25 mouse cellular contexts compared by ENCODE assay signal in the genomic region with DNA sequence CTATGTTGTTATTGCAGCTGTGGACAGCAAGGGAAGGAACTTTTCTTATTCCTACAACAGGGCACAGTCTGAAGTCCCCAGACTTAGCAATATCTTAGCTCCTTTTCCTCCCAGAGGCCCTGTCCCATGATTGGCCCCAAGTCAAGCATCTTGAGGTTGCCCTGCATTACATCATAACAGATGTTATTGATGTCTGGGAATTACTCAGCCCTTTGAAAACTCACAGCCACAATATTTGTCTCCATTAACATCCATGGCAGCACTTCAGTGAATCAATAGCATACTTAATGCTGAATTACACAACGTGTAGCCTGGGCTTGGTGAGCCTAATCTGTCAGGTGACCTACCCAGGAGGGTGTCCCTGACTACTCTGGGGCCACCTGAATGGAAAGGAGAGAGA.
DNase-seq lines count a peak whose midpoint lies in the region; ATAC-seq lines count a peak whose summit lies in the region.
"Had no signal": no experiment of that assay in that cellular context is flagged by ENCODE, and none has a peak within 500 bp of the region (broad histone marks: within the 10 kb centered on the region; RNA-seq: fewer than 3 reads in every experiment).

No protein-coding gene starts in this region.

- no peak for ATAC-seq in hindbrain, embryonic 16.5 days
- ATAC-seq: CD4-positive, CD25-positive, alpha-beta regulatory T cell, adult 4 months; forebrain, embryonic 13.5 days; forebrain, embryonic 15.5 days; forebrain, postnatal 0 days had no signal

- no peak overlapping the region for H3K9ac ChIP-seq in hindbrain, embryonic 16.5 days (ENCODE audit: low read depth, low read length)
- H3K9ac ChIP-seq: embryonic facial prominence, embryonic 12.5 days; forebrain, embryonic 13.5 days; forebrain, embryonic 15.5 days; forebrain, postnatal 0 days had no signal

- WGBS in hindbrain, embryonic 16.5 days: 17% methylated on average over 1 of the region's 1 CpGs

- H3K27me3 ChIP-seq in hindbrain, embryonic 16.5 days (replicated peaks; ENCODE audit: control insufficient read depth, insufficient read depth, low read length): no peaks in the 10 kb centered on the region
- H3K27me3 ChIP-seq: embryonic facial prominence, embryonic 12.5 days; forebrain, embryonic 13.5 days; forebrain, embryonic 15.5 days had no signal

- peak; percentile 30 for DNase-seq in 3134 (ENCODE audit: extremely low read depth, insufficient read length, low spot score)
- DNase-seq in MN1 (ENCODE audit: low spot score): peak; percentile 34
- peak; percentile 73 for DNase-seq in NIH3T3 (ENCODE audit: low read depth)
- peak; percentile 77 for DNase-seq in fibroblast of lung, adult 2 months (ENCODE audit: low read depth)
- DNase-seq in left cerebral cortex, postnatal 4 days: no peak
- DNase-seq in spleen, postnatal 36 days (ENCODE audit: low spot score in 2 of 2): no peak
- DNase-seq in heart, postnatal 25 days (ENCODE audit: low spot score): no peak
- DNase-seq: adrenal gland, adult 8-10 months; adrenal gland, postnatal 14 days; adrenal gland, postnatal 36 days; B cell, adult 2 months; cerebellum, adult 11 months; cerebellum, adult 18-20 months; cerebellum, adult 8-10 months; cerebellum, adult 9-11 months; cerebellum, postnatal 14 days; forebrain, postnatal 0 days had no signal

- H3K4me1 ChIP-seq in hindbrain, embryonic 16.5 days (ENCODE audit: control insufficient read depth, insufficient read depth, low read depth, low read length): no peaks in the 10 kb centered on the region
- H3K4me1 ChIP-seq: embryonic facial prominence, embryonic 12.5 days had no signal

- no peak overlapping the region for H3K4me3 ChIP-seq in hindbrain, embryonic 16.5 days (ENCODE audit: low read length)
- H3K4me3 ChIP-seq: embryonic facial prominence, embryonic 10.5 days; embryonic facial prominence, embryonic 12.5 days; erythroblast, embryonic 14.5 days; forebrain, embryonic 13.5 days; forebrain, embryonic 15.5 days had no signal

- H3K9me3 ChIP-seq in hindbrain, embryonic 16.5 days (ENCODE audit: control insufficient read depth, low read length): no peaks in the 10 kb centered on the region
- H3K9me3 ChIP-seq: embryonic facial prominence, embryonic 10.5 days; embryonic facial prominence, embryonic 12.5 days; forebrain, embryonic 13.5 days; forebrain, embryonic 15.5 days; G1E had no signal

- no peak overlapping the region for H3K4me2 ChIP-seq in hindbrain, embryonic 16.5 days (ENCODE audit: low read length)
- H3K4me2 ChIP-seq: embryonic facial prominence, embryonic 12.5 days; forebrain, embryonic 13.5 days; forebrain, embryonic 15.5 days had no signal

- H3K36me3 ChIP-seq in hindbrain, embryonic 16.5 days (ENCODE audit: control insufficient read depth, insufficient read depth, low read length): no peaks in the 10 kb centered on the region
- H3K36me3 ChIP-seq: embryonic facial prominence, embryonic 10.5 days; embryonic facial prominence, embryonic 12.5 days; forebrain, embryonic 15.5 days; G1E had no signal

- no peak overlapping the region for H3K27ac ChIP-seq in hindbrain, embryonic 16.5 days (ENCODE audit: low read depth, low read length)
- H3K27ac ChIP-seq: embryonic facial prominence, embryonic 10.5 days; embryonic facial prominence, embryonic 12.5 days; forebrain, embryonic 13.5 days; forebrain, embryonic 15.5 days had no signal

- intact Hi-C loops in left cerebral cortex, postnatal 4 days (cut with DNase I): no loop called here
- intact Hi-C loops in heart, postnatal 25 days (cut with DNase I): loop anchor here (2.0 kb wide), 1 partner anchor 348 kb away; no protein-coding TSS in a partner anchor

Comparison
In these comparisons a context has a peak if more than half of its experiments do, and no peak if none do; other contexts are left out.
1. DNase-seq: peak in 3134 (single experiment), MN1 (single experiment), NIH3T3 (single experiment) and fibroblast of lung, adult 2 months (single experiment); none in left cerebral cortex, postnatal 4 days (single experiment), spleen, postnatal 36 days (0 of 2) and heart, postnatal 25 days (single experiment).